Mouse (Mus musculus) spleen, postnatal 14 days (tissue): Measurements from ENCODE around the gene Btd.

Source experiments
- DNase-seq, 2 experiments: peaks; one replicate each; pipeline ENCODE4 v3.0.0; 2021 to 2022; ENCODE audit warnings: low spot score in 2 of 2

Btd gene

GRCm38 (mm10) chr14:31645920-31646319 lies 5.1 kb downstream of the Btd start:
- DNase-seq, result no peak

GRCm38 (mm10) chr14:31647991-31648390 lies 7.2 kb downstream of the Btd start:
- no peak for DNase-seq

GRCm38 (mm10) chr14:31650347-31650746 lies 9.5 kb downstream of the Btd start:
- DNase-seq, result no peak

GRCm38 (mm10) chr14:31651206-31651605 lies 10.4 kb downstream of the Btd start:
- DNase-seq, result no peak

- no peak for DNase-seq
Observed at GRCm38 (mm10) chr14:31652106-31652505, 11.3 kb downstream of the Btd start.

GRCm38 (mm10) chr14:31652624-31653023 lies 11.8 kb downstream of the Btd start:
- no peak for DNase-seq

- no peak for DNase-seq
Observed at GRCm38 (mm10) chr14:31653101-31653875, 12.5 kb downstream of the Btd start.

GRCm38 (mm10) chr14:31654816-31655215 lies 14.0 kb downstream of the Btd start:
- DNase-seq, result no peak

GRCm38 (mm10) chr14:31655406-31655805 lies 14.6 kb downstream of the Btd start:
- DNase-seq, result no peak

GRCm38 (mm10) chr14:31656386-31656785 lies 15.6 kb downstream of the Btd start:
- DNase-seq, result no peak

GRCm38 (mm10) chr14:31656857-31657645 lies 16.2 kb downstream of the Btd start:
- DNase-seq, result peak in 1 of 2 experiments; percentile 67

GRCm38 (mm10) chr14:31658126-31658680 lies 17.4 kb downstream of the Btd start:
- DNase-seq, result no peak

GRCm38 (mm10) chr14:31659501-31660181 lies 18.8 kb downstream of the Btd start:
- DNase-seq, result peak in 1 of 2 experiments; percentile 1

GRCm38 (mm10) chr14:31660312-31661093 lies 19.7 kb downstream of the Btd start:
- peak in 1 of 2 experiments; percentile 5 for DNase-seq

GRCm38 (mm10) chr14:31661671-31662554 lies 21.1 kb downstream of the Btd start:
- peak; percentile 31 to 53 for DNase-seq

- peak in 1 of 2 experiments; percentile 9 for DNase-seq
Observed at GRCm38 (mm10) chr14:31662555-31663211, 21.9 kb downstream of the Btd start.

- peak in 1 of 2 experiments; percentile 3 for DNase-seq
Observed at GRCm38 (mm10) chr14:31663376-31664099, 22.7 kb downstream of the Btd start.

- no peak for DNase-seq
Observed at GRCm38 (mm10) chr14:31664100-31664902, 23.5 kb downstream of the Btd start.
